ENCODE assay signal across 26 mouse cellular contexts in the genomic region with DNA sequence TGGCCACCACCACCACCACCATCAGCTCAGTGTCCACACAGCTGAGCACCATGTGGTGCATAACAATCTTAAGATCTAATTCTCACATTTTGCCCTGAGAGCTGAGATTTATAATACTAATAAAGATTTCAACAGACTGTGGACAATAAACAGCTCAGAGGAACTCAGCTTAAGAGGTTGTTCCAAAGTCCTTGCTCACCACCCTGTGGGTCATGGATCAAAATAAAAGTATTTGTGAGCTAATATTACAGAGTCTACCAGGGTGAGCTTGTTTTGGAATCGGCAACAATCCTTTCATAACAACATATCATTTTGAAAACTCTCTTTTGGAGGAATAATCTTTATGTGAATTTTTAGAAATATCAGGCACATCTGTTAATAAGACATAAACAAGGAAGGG. TPM values are rescaled to one million over a fixed set of nuclear protein-coding genes. Genes with fewer than 3 reads are reported as not detected.
A peak's percentile ranks its signal among the peaks of the same experiment; 100 is the strongest.
DNase-seq lines count a peak whose midpoint lies in the region; ATAC-seq and TF ChIP-seq lines count a peak whose summit lies in the region.
"Had no signal": no experiment of that assay in that cellular context is flagged by ENCODE, and none has a peak within 500 bp of the region (broad histone marks: within the 10 kb centered on the region; RNA-seq: fewer than 3 reads in every experiment).

No protein-coding gene starts in this region.

- WGBS in kidney, adult 2 months = 58% methylated on average over 1 of the region's 1 CpGs
- WGBS in kidney, embryonic 16.5 days = 68% methylated on average over 1 of the region's 1 CpGs

- no peaks in the 10 kb centered on the region for H3K9me3 ChIP-seq in kidney, embryonic 16.5 days (ENCODE audit: low read length)
- H3K9me3 ChIP-seq: embryonic facial prominence, embryonic 10.5 days; embryonic facial prominence, embryonic 13.5 days; forebrain, embryonic 12.5 days; forebrain, embryonic 15.5 days; G1E; hindbrain, embryonic 12.5 days; hindbrain, embryonic 15.5 days had no signal

- H3K27ac ChIP-seq in kidney, adult 2 months (ENCODE audit: insufficient read depth, low read depth, low read length) = no peak overlapping the region
- H3K27ac ChIP-seq in kidney, embryonic 16.5 days (ENCODE audit: low read length) = no peak overlapping the region
- H3K27ac ChIP-seq: embryonic facial prominence, embryonic 10.5 days; embryonic facial prominence, embryonic 13.5 days; forebrain, embryonic 12.5 days; forebrain, embryonic 15.5 days; hindbrain, embryonic 12.5 days; hindbrain, embryonic 15.5 days had no signal

- no peak overlapping the region for H3K4me3 ChIP-seq in kidney, adult 2 months (ENCODE audit: insufficient read depth, low read depth, low read length)
- H3K4me3 ChIP-seq in kidney, embryonic 16.5 days (ENCODE audit: low read length) = no peak overlapping the region
- H3K4me3 ChIP-seq: embryonic facial prominence, embryonic 10.5 days; embryonic facial prominence, embryonic 13.5 days; erythroblast, embryonic 14.5 days; forebrain, embryonic 12.5 days; forebrain, embryonic 15.5 days; hindbrain, embryonic 12.5 days; hindbrain, embryonic 15.5 days had no signal

- peak; percentile 55 for DNase-seq in kidney, adult 2 months
- DNase-seq in kidney, adult 11 months = no peak
- no peak for DNase-seq in kidney, adult 18-20 months
- peak; percentile 13 for DNase-seq in kidney, postnatal 14 days
- DNase-seq in cerebellum, postnatal 25 days = no peak
- DNase-seq: adrenal gland, postnatal 10 days; adrenal gland, postnatal 36 days; B cell, adult 2 months; cerebellum, adult 18-20 months; cerebellum, adult 9-10 months; cerebellum, postnatal 14 days; embryo, embryonic 11 days; gastrocnemius, postnatal 14 days; heart, adult 11 months had no signal

- no peaks in the 10 kb centered on the region for H3K4me1 ChIP-seq in kidney, adult 2 months (ENCODE audit: control insufficient read depth, insufficient read depth, low read length)
- no peaks in the 10 kb centered on the region for H3K4me1 ChIP-seq in kidney, embryonic 16.5 days (ENCODE audit: insufficient read depth, low read length)
- H3K4me1 ChIP-seq: embryonic facial prominence, embryonic 10.5 days; embryonic facial prominence, embryonic 13.5 days; forebrain, embryonic 12.5 days; forebrain, embryonic 15.5 days; hindbrain, embryonic 12.5 days; hindbrain, embryonic 15.5 days had no signal

- H3K36me3 ChIP-seq in kidney, adult 2 months (ENCODE audit: control insufficient read depth, insufficient read depth, low read length) = no peaks in the 10 kb centered on the region
- no peaks in the 10 kb centered on the region for H3K36me3 ChIP-seq in kidney, embryonic 16.5 days (ENCODE audit: insufficient read depth, low read length)
- H3K36me3 ChIP-seq: embryonic facial prominence, embryonic 10.5 days; embryonic facial prominence, embryonic 13.5 days; forebrain, embryonic 12.5 days; forebrain, embryonic 15.5 days; G1E; hindbrain, embryonic 12.5 days; hindbrain, embryonic 15.5 days had no signal

- H3K9ac ChIP-seq in kidney, embryonic 16.5 days (replicated peaks; ENCODE audit: low read length) = no peak overlapping the region
- H3K9ac ChIP-seq: embryonic facial prominence, embryonic 13.5 days; forebrain, embryonic 12.5 days; forebrain, embryonic 15.5 days; hindbrain, embryonic 12.5 days; hindbrain, embryonic 15.5 days had no signal

- H3K27me3 ChIP-seq in kidney, adult 2 months (replicated peaks; ENCODE audit: control insufficient read depth, insufficient read depth, low read length) = no peaks in the 10 kb centered on the region
- no peaks in the 10 kb centered on the region for H3K27me3 ChIP-seq in kidney, embryonic 16.5 days (ENCODE audit: insufficient read depth, low read length)
- H3K27me3 ChIP-seq: CH12.LX; embryonic facial prominence, embryonic 13.5 days; forebrain, embryonic 12.5 days; forebrain, embryonic 15.5 days; hindbrain, embryonic 12.5 days; hindbrain, embryonic 15.5 days; Patski had no signal

- no peak overlapping the region for H3K4me2 ChIP-seq in kidney, embryonic 16.5 days (replicated peaks; ENCODE audit: low read depth, low read length)
- H3K4me2 ChIP-seq: embryonic facial prominence, embryonic 13.5 days; forebrain, embryonic 12.5 days; forebrain, embryonic 15.5 days; heart, embryonic 11.5 days; hindbrain, embryonic 12.5 days; hindbrain, embryonic 15.5 days had no signal

- TF ChIP-seq POLR2A in kidney, adult 2 months (IDR thresholded peaks at IDR 0.05; ENCODE audit: low read depth, low read length) = no peak

- peak; percentile 69; the same call in 1 of the 2 replicates for ATAC-seq in kidney, embryonic 16.5 days (ENCODE audit: low FRiP score, low TSS enrichment)
- ATAC-seq: forebrain, embryonic 15.5 days; Patski had no signal

- no peak for TF ChIP-seq CTCF in kidney, adult 2 months (conservative IDR thresholded peaks at IDR 0.05; ENCODE audit: insufficient read depth, insufficient read length, low read depth, low read length)

RNA-seq across cellular contexts. Expression of a gene that starts 57.2 kb away (rescaled TPM):
- 12.1 and 16.1 TPM in 2 replicates for polyA plus RNA-seq in kidney, adult 2 months (2012; rRNA removed)
- 24.3 and 26.2 TPM in 2 replicates for polyA plus RNA-seq in kidney, embryonic 16.5 days (2015; fragmentation: Nextera tagmentation; extraction: Ambion mirVana)
- polyA plus RNA-seq: G1E had no signal

Comparison
In these comparisons a context has a peak if more than half of its experiments do, and no peak if none do; other contexts are left out.
1. DNase-seq: peak in kidney, adult 2 months (single experiment) and kidney, postnatal 14 days (single experiment); none in kidney, adult 11 months (single experiment), kidney, adult 18-20 months (single experiment) and cerebellum, postnatal 25 days (0 of 2).